Mouse (Mus musculus) kidney, adult 2 months (tissue): ENCODE data around the gene Atp1a2.

ENCODE experiments used
- CTCF ChIP-seq: fragments of 200-500 bp; conservative IDR thresholded peaks from 2 replicates; pipeline ENCODE4 v1.5.1; 2011; ENCODE audit warnings: low read depth, mild to moderate bottlenecking, control low read depth, low read length, moderate library complexity, mixed read lengths; ENCODE audit not compliant: insufficient read depth, insufficient read length
- POLR2A ChIP-seq: fragments of 200-500 bp; IDR thresholded peaks from one replicate; pipeline ENCODE4 v1.6.1; 2011; ENCODE audit warnings: low read depth, low read length, control low read depth

DNA sequence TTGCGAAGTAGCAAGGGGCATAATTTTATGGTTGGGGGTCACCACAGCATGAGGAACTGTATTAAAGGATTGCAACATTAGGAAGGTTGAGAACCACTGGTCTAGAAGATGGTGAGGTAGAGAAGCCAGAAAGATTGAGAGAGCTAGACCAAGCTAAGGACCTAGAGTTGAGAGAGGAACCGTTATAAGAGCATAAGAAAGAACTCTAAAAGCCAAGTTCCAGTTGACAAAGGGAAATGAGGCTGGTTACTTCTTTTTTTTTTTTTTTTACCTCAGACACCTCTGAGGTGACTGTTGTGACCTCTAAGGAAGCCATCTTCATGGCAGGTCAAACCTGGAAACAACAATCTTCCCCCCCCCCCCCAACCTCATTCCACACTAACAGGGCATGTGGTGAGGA, 7.3 kb upstream of the Atp1a2 start:
- no peak for TF ChIP-seq CTCF
- no peak for TF ChIP-seq POLR2A
